Mouse (Mus musculus) MN1 (cell line): ENCODE data around the gene Actl11.

ENCODE experiments used
- DNase-seq: peaks from one replicate; pipeline ENCODE4 v3.0.0-alpha.2; 2016; ENCODE audit warnings: low spot score

Actl11 gene

DNA sequence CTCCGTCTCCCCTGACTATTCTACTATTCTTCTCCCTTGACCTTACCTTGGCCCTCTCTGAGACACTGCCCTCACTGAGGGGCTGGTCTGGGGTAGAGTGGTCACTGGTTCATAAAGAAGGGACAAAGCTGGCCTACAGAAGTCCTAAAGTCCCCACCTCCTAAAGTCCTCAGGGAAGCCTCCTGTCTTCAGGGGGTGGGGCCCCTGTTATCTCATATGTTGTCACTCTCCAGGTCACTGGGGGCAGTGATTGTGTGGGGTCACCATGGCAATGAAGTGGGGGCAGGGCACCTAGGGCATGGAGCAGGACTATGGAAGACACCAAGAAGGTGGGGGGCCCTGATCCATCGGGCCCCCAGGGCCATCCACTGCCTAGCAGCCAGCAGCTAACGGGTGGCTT, at the start of gene Actl11:
Actl11 (plus strand) TSS at position 301 of the 400 bp plus-strand sequence.
- DNase-seq, result no peak

GRCm38 (mm10) chr9:107880411-107880810, 47.9 kb upstream of the Actl11 start:
- no peak for DNase-seq

DNA sequence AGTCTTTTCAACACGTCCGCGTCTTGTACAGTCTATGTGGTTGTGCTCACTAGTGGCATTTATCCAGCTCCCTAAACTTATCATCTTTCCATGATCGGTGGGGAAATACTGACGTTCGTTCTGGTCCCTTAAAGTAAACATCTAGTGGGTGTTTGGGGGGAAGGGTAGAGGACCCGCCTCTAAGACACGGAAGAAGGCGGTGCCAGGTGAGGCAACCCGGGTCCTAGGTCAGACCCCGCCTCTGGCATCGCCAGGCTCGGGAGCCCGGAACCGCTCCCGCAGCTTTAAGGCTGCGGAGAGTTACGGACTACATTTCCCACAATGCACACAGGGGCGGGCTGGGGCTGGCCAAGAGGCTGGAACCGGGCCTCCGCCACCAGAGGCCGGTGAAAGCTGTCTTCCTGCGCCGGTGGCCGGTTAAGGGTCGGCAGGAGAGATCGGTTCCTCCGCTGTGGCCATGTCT, 40.4 kb upstream of the Actl11 start, which contains the start of gene Mon1a:
Mon1a (plus strand) TSS at position 348 of the 463 bp plus-strand sequence.
- DNase-seq, result peak; percentile 92

- DNase-seq, result peak; percentile 68
These were observed 39.9 kb upstream of the Actl11 start for GRCm38 (mm10) chr9:107888267-107888850.

- DNase-seq, result no peak
These were observed 38.0 kb upstream of the Actl11 start for GRCm38 (mm10) chr9:107890260-107890659.

GRCm38 (mm10) chr9:107891023-107891422, 37.2 kb upstream of the Actl11 start:
- DNase-seq, result no peak

- DNase-seq, result no peak
These were observed 29.7 kb upstream of the Actl11 start for GRCm38 (mm10) chr9:107898563-107898962.

DNA sequence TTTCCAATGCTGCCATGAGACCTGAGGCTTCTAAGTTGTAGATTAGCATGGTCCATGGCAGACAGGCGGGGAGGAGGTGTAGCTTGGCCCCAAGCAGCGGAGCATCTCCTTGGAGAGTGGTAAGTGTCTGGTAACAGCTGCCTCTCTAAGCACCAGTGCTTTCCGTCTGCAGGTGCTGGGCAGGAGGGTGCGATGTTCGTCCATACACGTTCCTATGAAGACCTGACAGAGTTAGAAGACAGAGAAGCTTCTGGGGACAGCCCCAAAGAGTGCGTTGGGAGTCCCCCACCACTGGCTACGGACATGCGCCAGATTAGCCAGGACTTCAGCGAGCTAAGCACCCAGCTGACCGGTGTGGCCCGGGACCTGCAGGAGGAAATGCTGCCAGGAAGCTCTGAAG, 28.4 kb upstream of the Actl11 start:
- DNase-seq, result no peak

GRCm38 (mm10) chr9:107900840-107901626, 27.2 kb upstream of the Actl11 start:
- no peak for DNase-seq

- no peak for DNase-seq
These were observed 26.7 kb upstream of the Actl11 start for GRCm38 (mm10) chr9:107901627-107901914.

GRCm38 (mm10) chr9:107904726-107905125, 23.5 kb upstream of the Actl11 start:
- DNase-seq, result peak; percentile 91

DNA sequence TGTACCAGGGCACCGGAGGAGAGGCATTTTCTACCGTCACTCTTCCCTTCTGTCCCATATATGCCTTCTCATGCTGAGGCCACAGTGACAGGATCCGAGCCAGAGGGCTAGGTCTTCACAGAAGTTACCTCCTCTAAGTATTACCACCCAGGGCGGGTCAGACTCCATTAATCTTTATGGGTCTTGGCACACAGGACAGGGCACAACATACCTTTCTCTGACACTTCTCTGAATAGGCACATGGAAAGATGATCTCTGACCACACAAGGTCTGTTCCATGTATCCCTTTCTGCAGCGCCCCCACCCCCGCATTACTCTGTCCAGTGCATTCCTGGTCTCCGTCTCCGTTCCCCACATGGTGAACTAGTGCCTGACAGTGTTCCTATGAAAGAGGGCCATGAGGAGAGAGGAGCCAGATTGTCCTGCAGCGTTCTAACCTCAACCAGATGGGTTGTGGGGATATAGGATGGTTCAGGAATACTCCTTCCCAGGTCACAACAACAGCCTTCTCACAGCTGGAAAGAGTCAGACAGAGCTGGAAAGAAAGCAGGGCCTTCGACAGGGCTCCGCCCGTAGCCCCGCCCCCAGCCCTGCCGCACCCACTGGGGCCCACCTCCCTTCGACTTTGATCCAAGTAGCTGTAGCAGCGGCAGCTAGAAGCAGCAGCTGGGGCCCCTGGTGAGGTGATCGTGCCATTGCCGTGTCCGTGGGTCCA, 21.9 kb upstream of the Actl11 start, which contains the start of gene Mst1r:
Mst1r (plus strand) TSS at position 622 of the 715 bp plus-strand sequence.
- peak; percentile 73 for DNase-seq

DNA sequence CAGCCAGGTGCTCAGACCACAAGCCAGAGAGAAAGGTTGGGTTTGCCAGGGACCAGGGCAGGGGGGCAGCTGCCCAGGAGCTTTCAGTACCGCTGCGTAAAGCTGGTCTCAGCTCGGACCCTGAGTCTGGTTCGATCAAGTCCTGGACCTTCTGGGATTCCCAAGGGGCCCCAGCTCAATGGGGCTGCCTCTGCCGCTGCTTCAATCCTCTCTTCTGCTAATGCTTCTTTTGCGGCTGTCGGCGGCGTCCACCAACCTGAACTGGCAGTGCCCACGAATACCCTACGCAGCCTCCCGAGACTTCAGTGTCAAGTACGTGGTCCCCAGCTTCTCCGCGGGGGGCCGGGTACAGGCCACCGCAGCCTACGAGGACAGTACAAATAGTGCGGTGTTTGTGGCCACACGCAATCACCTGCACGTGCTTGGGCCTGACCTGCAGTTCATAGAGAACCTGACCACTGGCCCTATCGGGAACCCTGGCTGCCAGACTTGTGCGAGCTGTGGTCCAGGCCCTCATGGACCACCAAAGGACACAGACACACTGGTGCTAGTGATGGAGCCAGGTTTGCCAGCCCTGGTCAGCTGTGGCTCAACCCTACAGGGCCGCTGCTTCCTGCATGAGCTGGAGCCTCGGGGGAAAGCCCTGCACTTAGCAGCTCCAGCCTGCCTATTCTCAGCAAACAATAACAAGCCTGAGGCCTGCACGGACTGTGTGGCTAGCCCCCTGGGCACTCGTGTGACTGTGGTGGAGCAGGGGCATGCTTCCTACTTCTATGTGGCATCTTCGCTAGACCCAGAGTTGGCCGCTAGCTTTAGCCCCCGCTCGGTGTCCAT, 21.1 kb upstream of the Actl11 start:
- no peak for DNase-seq

DNA sequence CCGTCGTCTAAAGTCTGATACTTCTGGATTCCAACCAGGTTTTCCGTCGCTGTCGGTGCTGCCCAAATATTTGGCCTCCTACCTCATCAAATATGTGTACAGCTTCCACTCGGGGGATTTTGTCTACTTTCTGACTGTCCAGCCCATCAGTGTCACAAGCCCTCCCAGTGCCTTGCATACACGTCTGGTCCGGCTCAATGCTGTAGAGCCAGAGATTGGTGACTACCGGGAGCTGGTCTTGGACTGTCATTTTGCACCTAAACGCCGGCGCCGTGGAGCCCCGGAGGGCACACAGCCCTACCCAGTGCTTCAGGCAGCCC, 20.5 kb upstream of the Actl11 start:
- DNase-seq, result no peak

DNA sequence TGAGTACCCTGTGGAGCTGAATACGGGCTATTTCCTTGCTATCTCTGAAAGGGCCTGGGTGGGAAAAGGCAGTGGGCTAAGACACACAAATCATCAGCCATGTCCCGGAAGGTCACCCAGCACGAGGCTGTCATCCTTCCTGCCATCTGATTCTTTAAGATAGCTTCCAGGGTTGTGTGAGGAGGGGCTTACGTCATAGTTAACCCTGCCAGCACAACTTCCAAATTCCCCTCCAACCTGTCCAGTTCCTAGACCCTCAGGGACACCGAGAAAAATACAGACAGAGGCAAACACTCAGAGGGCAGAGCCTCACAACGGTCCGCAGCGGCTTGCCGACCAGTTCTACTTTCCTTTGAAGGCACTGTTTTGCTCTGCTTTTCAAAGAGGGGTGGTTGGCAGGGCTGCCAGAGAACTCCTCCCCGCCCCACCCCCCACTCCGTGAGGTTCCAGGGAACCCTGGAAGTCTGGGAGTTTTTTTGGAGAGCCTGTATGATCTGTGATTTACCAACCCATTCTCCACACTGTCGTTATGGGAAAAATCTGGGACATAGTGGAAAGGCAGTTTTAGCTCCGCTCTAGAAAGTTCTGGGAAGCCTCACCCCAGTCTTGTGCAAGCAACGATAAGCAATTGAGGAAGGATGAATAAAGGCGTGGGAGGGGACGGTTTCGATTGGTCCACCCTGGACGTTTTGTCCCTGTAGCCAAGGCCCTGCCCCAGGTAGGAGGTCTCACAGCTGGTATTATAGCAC, 19.7 kb upstream of the Actl11 start:
- DNase-seq, result no peak

DNA sequence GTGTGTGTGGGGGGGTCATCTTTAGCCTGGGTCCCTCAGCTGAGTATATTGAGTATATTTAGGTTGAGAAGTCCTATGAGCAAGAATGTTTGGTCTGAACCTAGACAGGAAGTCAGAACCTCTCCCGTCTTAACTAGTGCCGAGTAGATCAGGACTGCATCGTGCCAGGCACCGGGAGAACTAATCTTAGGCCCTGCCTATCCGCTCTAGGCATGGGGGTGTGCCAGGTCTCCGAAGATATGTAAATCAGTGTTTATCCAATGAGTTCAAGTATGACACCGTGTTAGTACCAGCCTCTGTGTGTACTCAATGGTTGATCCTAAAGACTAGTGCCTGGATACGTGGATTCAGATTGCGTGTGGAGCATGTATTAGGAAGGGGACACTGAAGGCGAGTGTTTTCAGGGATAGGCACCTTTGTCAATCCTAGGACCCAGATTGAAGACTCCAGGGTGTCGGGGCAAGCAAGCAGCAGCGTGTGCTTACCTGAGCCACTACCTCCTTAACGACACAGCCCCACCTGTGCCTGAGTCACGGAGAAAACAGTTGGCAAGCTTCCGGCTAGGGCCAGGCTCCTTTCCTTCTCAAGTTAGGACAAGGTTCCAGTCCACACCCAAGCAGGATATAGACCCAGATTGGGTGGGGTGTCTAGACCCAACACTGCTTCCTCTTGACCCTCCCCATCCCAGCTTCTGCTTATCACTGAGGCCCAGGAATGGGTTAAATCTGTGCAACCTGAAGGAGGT, 18.1 kb upstream of the Actl11 start:
- no peak for DNase-seq

GRCm38 (mm10) chr9:107914764-107915420, 13.4 kb upstream of the Actl11 start:
- no peak for DNase-seq

- DNase-seq, result peak; percentile 46
These were observed 10.2 kb upstream of the Actl11 start for GRCm38 (mm10) chr9:107917895-107918608.

- DNase-seq, result no peak
These were observed 9.4 kb upstream of the Actl11 start for GRCm38 (mm10) chr9:107918884-107919283.

- DNase-seq, result no peak
These were observed 8.8 kb upstream of the Actl11 start for GRCm38 (mm10) chr9:107919441-107919840.
